Mouse (Mus musculus): ENCODE measurements at regions not wholly inside any gene's neighbourhood (a gene's known extent, or its start where the extent isn't known, plus 50 kb on each side); places are given as distances from the start of the nearest gene placed in this dataset.

DNA sequence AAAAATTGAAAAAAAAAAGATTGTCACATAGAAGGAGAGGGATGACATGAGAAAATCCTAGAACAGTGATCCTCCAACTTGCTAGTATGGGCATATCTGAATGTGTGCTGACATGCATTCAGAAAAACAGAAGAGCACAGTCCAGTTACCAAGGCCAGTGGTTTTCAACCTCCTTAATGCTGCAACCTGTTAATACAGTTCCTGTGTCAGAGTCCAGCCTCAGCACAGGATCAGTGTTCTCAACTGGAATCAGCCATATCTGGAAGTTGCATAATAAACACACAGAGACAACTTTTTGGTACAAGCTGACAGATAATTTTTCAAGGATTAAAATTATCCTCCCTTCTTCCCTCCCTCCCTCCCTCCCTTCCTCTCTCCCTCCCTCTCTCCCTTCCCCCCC, 680.1 kb downstream of the Rpia start:
- no peak for TF ChIP-seq CTCF (IDR thresholded peaks at IDR 0.05; ENCODE audit: control insufficient read depth, insufficient read depth, insufficient replicate concordance, low read depth, low read length)
- TF ChIP-seq POLR2A (IDR thresholded peaks at IDR 0.05; ENCODE audit: control insufficient read depth, low read depth, low read length), result no peak

All from testis, adult 2 months (tissue).